Mouse (Mus musculus) midbrain, postnatal 0 days (tissue): Measurements from ENCODE around the gene Fam168b. TPM values are rescaled to one million over a fixed set of nuclear protein-coding genes. Genes with fewer than 3 reads are reported as not detected.

Experiments
- ATAC-seq: fragments of 200-750 bp; cut with Nextera tagmentation; 2 replicates; pipeline ENCODE4 v1.8.0; 2017; ENCODE audit warnings: moderate number of reproducible peaks, mild to moderate bottlenecking, moderate TSS enrichment, moderate library complexity; ENCODE audit not compliant: low FRiP score
- DNase-seq: peaks from one replicate; pipeline ENCODE4 v3.0.0-alpha.2; 2015; ENCODE audit warnings: low spot score
- H3K27ac ChIP-seq: fragments of 300-500 bp; sonication (generic); 2 replicates; pipeline ENCODE4 v1.5.1; 2014; ENCODE audit warnings: low read depth, mild to moderate bottlenecking, low read length, mixed read lengths
- H3K27me3 ChIP-seq: fragments of 300-500 bp; sonication (generic); 2 replicates; pipeline ENCODE4 v1.6.1; 2014; ENCODE audit warnings: low read length, control low read depth, mixed read lengths; ENCODE audit not compliant: insufficient read depth
- H3K36me3 ChIP-seq: fragments of 300-500 bp; sonication (generic); 2 replicates; pipeline ENCODE4 v1.6.1; 2014; ENCODE audit warnings: low read length, control low read depth, mixed read lengths; ENCODE audit not compliant: insufficient read depth
- H3K4me1 ChIP-seq: fragments of 300-500 bp; sonication (generic); 2 replicates; pipeline ENCODE4 v1.6.1; 2014; ENCODE audit warnings: mild to moderate bottlenecking, control low read depth, antibody characterized with exemption, low read length, mixed read lengths; ENCODE audit not compliant: insufficient read depth
- H3K4me2 ChIP-seq: fragments of 300-500 bp; sonication (generic); 2 replicates; pipeline ENCODE4 v1.6.1; 2014; ENCODE audit warnings: low read depth, mild to moderate bottlenecking, low read length, mixed read lengths; ENCODE audit not compliant: poor library complexity, severe bottlenecking
- H3K4me3 ChIP-seq: fragments of 300-500 bp; sonication (generic); 2 replicates; pipeline ENCODE4 v1.5.1; 2014; ENCODE audit warnings: low read depth, mild to moderate bottlenecking, low read length, moderate library complexity
- H3K9ac ChIP-seq: fragments of 300-500 bp; sonication (generic); replicated peaks from 2 replicates; pipeline ENCODE4 v1.6.1; 2014; ENCODE audit warnings: mild to moderate bottlenecking, low read length, moderate library complexity, mixed read lengths; ENCODE audit not compliant: poor library complexity, severe bottlenecking
- H3K9me3 ChIP-seq: fragments of 300-500 bp; sonication (generic); 2 replicates; pipeline ENCODE4 v1.6.1; 2016; ENCODE audit warnings: low read length, control low read depth
- CTCF ChIP-seq: IDR thresholded peaks from 2 replicates; pipeline ENCODE4 v1.5.1; 2016; ENCODE audit warnings: antibody characterized with exemption, mild to moderate bottlenecking
- WGBS: fragments of 180-500 bp; shearing (Covaris S2); extraction: QIAGEN DNeasy Blood & Tissue Kit; methylation state at CpG from one replicate; pipeline ENCODE4 v1.1.7; 2014; 5-methylcytosine and 5-hydroxymethylcytosine counted together
- polyA plus RNA-seq: library from polyadenylated mRNA; unstranded; fragments of >200 nt; fragmentation: Nextera tagmentation; extraction: Ambion mirVana; gene quantifications from 2 replicates; pipeline ENCODE4 v1.2.1, GENCODE M21; 2015
- total RNA-seq: library from RNA; depleted of rRNA; stranded (reverse); fragments of >200 nt; gene quantifications from 2 replicates; pipeline ENCODE4 v1.2.3, GENCODE M21; 2014

Gene Fam168b
- total and polyA plus RNA-seq, 2 experiments from 2014 or later: 95.9 to 542 TPM

GRCm38 (mm10) chr1:34871170-34871569 is 28.3 kb upstream of the Fam168b start:
- H3K4me2 ChIP-seq: no peak overlapping the region
- peaks cover 60% of the 10 kb centered on the region for H3K36me3 ChIP-seq
- ATAC-seq: no peak
- no peaks in the 10 kb centered on the region for H3K9me3 ChIP-seq
- no peak for DNase-seq
- no peaks in the 10 kb centered on the region for H3K4me1 ChIP-seq
- WGBS: 97% methylated on average over 9 of the region's 9 CpGs
- no peak overlapping the region for H3K9ac ChIP-seq
- H3K27me3 ChIP-seq: no peaks in the 10 kb centered on the region
- H3K4me3 ChIP-seq: no peak overlapping the region
- TF ChIP-seq CTCF: no peak
- H3K27ac ChIP-seq: no peak overlapping the region

GRCm38 (mm10) chr1:34869231-34869630 is 26.4 kb upstream of the Fam168b start:
- no peaks in the 10 kb centered on the region for H3K27me3 ChIP-seq
- H3K27ac ChIP-seq: no peak overlapping the region
- H3K4me3 ChIP-seq: no peak overlapping the region
- no peak for DNase-seq
- ATAC-seq: no peak
- 95% methylated on average over 16 of the region's 16 CpGs for WGBS
- no peaks in the 10 kb centered on the region for H3K4me1 ChIP-seq
- H3K9me3 ChIP-seq: no peaks in the 10 kb centered on the region
- no peak overlapping the region for H3K4me2 ChIP-seq
- peaks cover 60% of the 10 kb centered on the region for H3K36me3 ChIP-seq
- no peak overlapping the region for H3K9ac ChIP-seq
- TF ChIP-seq CTCF: no peak

GRCm38 (mm10) chr1:34868391-34868790 is 25.5 kb upstream of the Fam168b start:
- WGBS: 91% methylated on average over 8 of the region's 8 CpGs
- DNase-seq (no peak), ATAC-seq (no peak)
- Histone ChIP-seq H3K4me2 (no peak overlapping the region), H3K36me3 (peaks cover 65% of the 10 kb centered on the region), H3K9me3 (no peaks in the 10 kb centered on the region), H3K27me3 (no peaks in the 10 kb centered on the region), H3K27ac (no peak overlapping the region), H3K4me1 (no peaks in the 10 kb centered on the region), H3K9ac (no peak overlapping the region), H3K4me3 (no peak overlapping the region)
- no peak for TF ChIP-seq CTCF

- Histone ChIP-seq H3K4me3 (no peak overlapping the region), H3K4me1 (no peaks in the 10 kb centered on the region), H3K9me3 (no peaks in the 10 kb centered on the region), H3K27ac (no peak overlapping the region), H3K27me3 (no peaks in the 10 kb centered on the region), H3K4me2 (no peak overlapping the region), H3K9ac (no peak overlapping the region), H3K36me3 (peaks cover 65% of the 10 kb centered on the region)
- ATAC-seq: 0 out of 2 replicates have a peak, but pooled peaks have one; percentile 26
- DNase-seq: no peak
- no peak for TF ChIP-seq CTCF
- WGBS: 97% methylated on average over 5 of the region's 5 CpGs
Measured at GRCm38 (mm10) chr1:34867574-34867955, 24.7 kb upstream of the Fam168b start.

- Histone ChIP-seq H3K9ac (no peak overlapping the region), H3K9me3 (no peaks in the 10 kb centered on the region), H3K27me3 (no peaks in the 10 kb centered on the region), H3K4me3 (no peak overlapping the region), H3K4me2 (no peak overlapping the region), H3K27ac (no peak overlapping the region), H3K4me1 (no peaks in the 10 kb centered on the region), H3K36me3 (peaks cover 68% of the 10 kb centered on the region)
- ATAC-seq: peak; percentile 79
- peak; percentile 93 for DNase-seq
- peak; percentile 96 for TF ChIP-seq CTCF
- WGBS: 58% methylated on average over 10 of the region's 10 CpGs
Measured at GRCm38 (mm10) chr1:34866815-34867573, 24.1 kb upstream of the Fam168b start.

GRCm38 (mm10) chr1:34865866-34866265 is 23.0 kb upstream of the Fam168b start:
- Histone ChIP-seq H3K27ac (no peak overlapping the region), H3K9ac (no peak overlapping the region), H3K9me3 (no peaks in the 10 kb centered on the region), H3K27me3 (no peaks in the 10 kb centered on the region), H3K36me3 (peaks cover 68% of the 10 kb centered on the region), H3K4me1 (no peaks in the 10 kb centered on the region), H3K4me2 (no peak overlapping the region), H3K4me3 (no peak overlapping the region)
- ATAC-seq (no peak), DNase-seq (no peak)
- no peak for TF ChIP-seq CTCF
- 84% methylated on average over 9 of the region's 9 CpGs for WGBS
